ENCODE assay signal across 12 mouse cellular contexts in the genomic region with DNA sequence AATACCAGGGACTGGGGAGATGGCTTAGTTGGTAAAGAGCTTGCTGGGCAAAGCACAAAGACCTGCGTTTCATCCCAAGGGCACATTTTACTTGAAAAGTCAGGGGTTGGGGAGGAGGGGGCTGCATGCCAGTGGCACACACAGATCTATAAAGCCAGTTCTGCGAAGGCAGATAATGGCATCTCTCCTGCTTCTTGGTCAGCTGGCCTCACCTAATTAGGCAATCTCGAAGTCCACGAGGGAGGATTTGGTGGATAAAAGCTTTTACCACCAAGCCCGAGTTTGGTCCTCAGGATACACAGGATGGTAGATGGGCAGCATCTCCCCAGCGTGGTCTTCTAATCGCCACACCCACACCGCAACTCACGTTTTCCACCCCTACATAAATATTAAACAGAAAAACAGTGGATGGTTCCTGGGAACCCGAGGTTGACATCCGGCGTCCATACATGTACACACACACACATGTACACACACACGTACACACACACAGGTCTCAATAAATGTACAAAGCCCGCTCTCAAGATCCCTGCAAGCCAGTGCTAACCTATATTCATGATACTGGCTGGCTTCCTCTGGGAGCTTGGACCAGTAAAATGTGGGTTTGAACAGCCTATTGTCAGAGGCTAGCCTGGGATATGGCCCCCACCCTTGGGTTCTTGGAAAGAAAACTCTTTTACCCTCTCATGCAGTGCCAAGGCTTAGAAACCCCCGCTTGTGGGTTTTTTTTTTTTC. TPM values are rescaled to one million over a fixed set of nuclear protein-coding genes. Genes with fewer than 3 reads are reported as not detected.
DNase-seq lines count a peak whose midpoint lies in the region; ATAC-seq and TF ChIP-seq lines count a peak whose summit lies in the region.
"Had no signal": no experiment of that assay in that cellular context is flagged by ENCODE, and none has a peak within 500 bp of the region (broad histone marks: within the 10 kb centered on the region; RNA-seq: fewer than 3 reads in every experiment).

No protein-coding gene starts in this region.

- no peak overlapping the region for H3K4me3 ChIP-seq in intestine, embryonic 14.5 days (ENCODE audit: low read depth, low read length)
- H3K4me3 ChIP-seq in intestine, postnatal 0 days (ENCODE audit: low read depth, low read length): no peak overlapping the region
- H3K4me3 ChIP-seq in forebrain, embryonic 10.5 days: peak overlapping the region; percentile 81
- no peak overlapping the region for H3K4me3 ChIP-seq in intestine, embryonic 15.5 days (replicated peaks)
- no peak overlapping the region for H3K4me3 ChIP-seq in neural tube, embryonic 12.5 days

- no peak for DNase-seq in intestine, embryonic 14.5 days (ENCODE audit: low spot score)
- no peak for DNase-seq in forebrain, embryonic 10.5 days (ENCODE audit: extremely low spot score, low spot score)
- DNase-seq in adrenal gland, adult 2 months: no peak
- DNase-seq in retina, postnatal 1 day: no peak
- DNase-seq in gastrocnemius, postnatal 4 days (ENCODE audit: low spot score in 2 of 2): no peak
- DNase-seq: right cerebral cortex, postnatal 4 days; thymus, postnatal 25 days had no signal

- no peak for ATAC-seq in intestine, embryonic 14.5 days (replicated peaks; ENCODE audit: low FRiP score, low TSS enrichment, low read depth)
- no peak for ATAC-seq in intestine, postnatal 0 days
- no peak for ATAC-seq in intestine, embryonic 15.5 days
- ATAC-seq in neural tube, embryonic 12.5 days (ENCODE audit: low FRiP score, low read depth): no peak

- 93% methylated on average over 15 of the region's 15 CpGs for WGBS in intestine, embryonic 14.5 days
- WGBS in intestine, postnatal 0 days: 92% methylated on average over 15 of the region's 15 CpGs
- 91% methylated on average over 15 of the region's 15 CpGs for WGBS in forebrain, embryonic 10.5 days
- 92% methylated on average over 15 of the region's 15 CpGs for WGBS in intestine, embryonic 15.5 days
- WGBS in neural tube, embryonic 12.5 days: 91% methylated on average over 15 of the region's 15 CpGs

- peak overlapping the region; percentile 80 for H3K4me2 ChIP-seq in intestine, embryonic 14.5 days (ENCODE audit: low read length)
- H3K4me2 ChIP-seq in intestine, postnatal 0 days (replicated peaks; ENCODE audit: low read depth): no peak overlapping the region
- H3K4me2 ChIP-seq in intestine, embryonic 15.5 days (replicated peaks): peak overlapping the region; percentile 86
- peak overlapping the region; percentile 73 for H3K4me2 ChIP-seq in neural tube, embryonic 12.5 days (replicated peaks)

- 0 out of 2 replicates have a peak overlapping the region, but pooled peaks have one; percentile 11 for H3K9ac ChIP-seq in intestine, embryonic 14.5 days (ENCODE audit: low read length)
- no peak overlapping the region for H3K9ac ChIP-seq in intestine, postnatal 0 days (ENCODE audit: low read depth, low read length)
- H3K9ac ChIP-seq in intestine, embryonic 15.5 days: no peak overlapping the region
- H3K9ac ChIP-seq in neural tube, embryonic 12.5 days: no peak overlapping the region; the same call in 1 of the 2 replicates
- H3K9ac ChIP-seq: liver, embryonic 14.5 days had no signal

- H3K9me3 ChIP-seq in intestine, embryonic 14.5 days (ENCODE audit: control insufficient read depth, low read length): no peaks in the 10 kb centered on the region
- H3K9me3 ChIP-seq in intestine, postnatal 0 days (ENCODE audit: control insufficient read depth): no peaks in the 10 kb centered on the region
- H3K9me3 ChIP-seq in forebrain, embryonic 10.5 days: no peaks in the 10 kb centered on the region; the same call in 1 of the 2 replicates
- H3K9me3 ChIP-seq in intestine, embryonic 15.5 days: no peaks in the 10 kb centered on the region
- no peaks in the 10 kb centered on the region for H3K9me3 ChIP-seq in neural tube, embryonic 12.5 days

- H3K4me1 ChIP-seq in intestine, embryonic 14.5 days (replicated peaks; ENCODE audit: control insufficient read depth, insufficient read depth, low read length): no peaks in the 10 kb centered on the region; the same call in 1 of the 2 replicates
- H3K4me1 ChIP-seq in intestine, postnatal 0 days (replicated peaks; ENCODE audit: control insufficient read depth, insufficient read depth, low read length): 0 out of 2 replicates have a peak, but pooled peaks cover 3% of the 10 kb centered on the region
- peaks cover 29% of the 10 kb centered on the region for H3K4me1 ChIP-seq in forebrain, embryonic 10.5 days
- H3K4me1 ChIP-seq in intestine, embryonic 15.5 days (replicated peaks): 0 out of 2 replicates have a peak, but pooled peaks cover 9% of the 10 kb centered on the region
- H3K4me1 ChIP-seq in neural tube, embryonic 12.5 days: peaks cover 16% of the 10 kb centered on the region

- H3K27me3 ChIP-seq in intestine, embryonic 14.5 days (replicated peaks; ENCODE audit: control insufficient read depth, insufficient read depth, low read length): no peaks in the 10 kb centered on the region
- H3K27me3 ChIP-seq in intestine, postnatal 0 days (replicated peaks; ENCODE audit: control insufficient read depth, insufficient read depth, low read length): no peaks in the 10 kb centered on the region
- no peaks in the 10 kb centered on the region for H3K27me3 ChIP-seq in forebrain, embryonic 10.5 days (ENCODE audit: poor library complexity, severe bottlenecking)
- no peaks in the 10 kb centered on the region for H3K27me3 ChIP-seq in intestine, embryonic 15.5 days (replicated peaks)
- H3K27me3 ChIP-seq in neural tube, embryonic 12.5 days (replicated peaks): no peaks in the 10 kb centered on the region

- no peak for TF ChIP-seq CTCF in intestine, postnatal 0 days (IDR thresholded peaks at IDR 0.05; ENCODE audit: low read depth)

- H3K27ac ChIP-seq in intestine, embryonic 14.5 days (ENCODE audit: low read depth): no peak overlapping the region
- H3K27ac ChIP-seq in intestine, postnatal 0 days (ENCODE audit: low read depth, low read length): no peak overlapping the region
- H3K27ac ChIP-seq in forebrain, embryonic 10.5 days: no peak overlapping the region
- no peak overlapping the region for H3K27ac ChIP-seq in intestine, embryonic 15.5 days
- no peak overlapping the region for H3K27ac ChIP-seq in neural tube, embryonic 12.5 days
- H3K27ac ChIP-seq: liver, embryonic 14.5 days had no signal

- peaks cover 48% of the 10 kb centered on the region for H3K36me3 ChIP-seq in intestine, embryonic 14.5 days (ENCODE audit: control insufficient read depth, insufficient read depth, low read length)
- H3K36me3 ChIP-seq in intestine, postnatal 0 days (ENCODE audit: control insufficient read depth, insufficient read depth): peaks cover 32% of the 10 kb centered on the region
- peaks cover 65% of the 10 kb centered on the region for H3K36me3 ChIP-seq in forebrain, embryonic 10.5 days (replicated peaks)
- H3K36me3 ChIP-seq in intestine, embryonic 15.5 days: peaks cover 14% of the 10 kb centered on the region
- H3K36me3 ChIP-seq in neural tube, embryonic 12.5 days: peaks cover 48% of the 10 kb centered on the region

RNA-seq across cellular contexts. Expression of gene Zfp61, which starts 3.5 kb away (rescaled TPM):
- 24.7 and 31.8 TPM in 2 replicates for polyA plus RNA-seq in intestine, embryonic 14.5 days (2014; fragmentation: Nextera tagmentation; extraction: Ambion mirVana)
- 4.6 and 5.1 TPM in 2 replicates for polyA plus RNA-seq in intestine, postnatal 0 days (2015; fragmentation: Nextera tagmentation; extraction: Ambion mirVana)
- 39.6 and 41.9 TPM in 2 replicates for polyA plus RNA-seq in forebrain, embryonic 10.5 days (2016; fragmentation: Nextera tagmentation; extraction: Ambion mirVana)
- 23.6 and 24.6 TPM in 2 replicates for polyA plus RNA-seq in intestine, embryonic 15.5 days (2015; fragmentation: Nextera tagmentation; extraction: Ambion mirVana)
- polyA plus RNA-seq in neural tube, embryonic 12.5 days (2016; fragmentation: Nextera tagmentation; extraction: Ambion mirVana): 41.3 and 43.7 TPM in 2 replicates
- 1 to 10 TPM; 7.0 to 9.6 TPM for total RNA-seq in adrenal gland, adult 2 months (2021)
- 2.0 and 2.6 TPM in 2 replicates for polyA plus RNA-seq in adrenal gland, adult 2 months (2012; rRNA removed)
- 1 to 10 TPM; 8.7 to 8.9 TPM for total RNA-seq in gastrocnemius, postnatal 4 days (2021)

RNA-seq across cellular contexts. Expression of gene Zfp94, which starts 18.9 kb away (rescaled TPM):
- polyA plus RNA-seq in intestine, embryonic 14.5 days (2014; fragmentation: Nextera tagmentation; extraction: Ambion mirVana): 9.1 and 12.0 TPM in 2 replicates
- 3.1 and 3.2 TPM in 2 replicates for polyA plus RNA-seq in intestine, postnatal 0 days (2015; fragmentation: Nextera tagmentation; extraction: Ambion mirVana)
- polyA plus RNA-seq in forebrain, embryonic 10.5 days (2016; fragmentation: Nextera tagmentation; extraction: Ambion mirVana): 12.9 and 13.2 TPM in 2 replicates
- 6.0 and 7.5 TPM in 2 replicates for polyA plus RNA-seq in intestine, embryonic 15.5 days (2015; fragmentation: Nextera tagmentation; extraction: Ambion mirVana)
- 16.3 and 18.4 TPM in 2 replicates for polyA plus RNA-seq in neural tube, embryonic 12.5 days (2016; fragmentation: Nextera tagmentation; extraction: Ambion mirVana)
- total RNA-seq in adrenal gland, adult 2 months (2021): 1 to 10 TPM; 3.1 to 5.5 TPM
- 4.3 and 4.6 TPM in 2 replicates for polyA plus RNA-seq in adrenal gland, adult 2 months (2012; rRNA removed)
- 1 to 10 TPM; 4.0 to 4.2 TPM for total RNA-seq in gastrocnemius, postnatal 4 days (2021)

RNA-seq across cellular contexts. Expression of gene Zfp93, which starts 27.3 kb away (rescaled TPM):
- polyA plus RNA-seq in intestine, embryonic 14.5 days (2014; fragmentation: Nextera tagmentation; extraction: Ambion mirVana): 7.4 and 8.1 TPM in 2 replicates
- 2.2 and 3.2 TPM in 2 replicates for polyA plus RNA-seq in intestine, postnatal 0 days (2015; fragmentation: Nextera tagmentation; extraction: Ambion mirVana)
- 7.1 and 9.6 TPM in 2 replicates for polyA plus RNA-seq in forebrain, embryonic 10.5 days (2016; fragmentation: Nextera tagmentation; extraction: Ambion mirVana)
- polyA plus RNA-seq in intestine, embryonic 15.5 days (2015; fragmentation: Nextera tagmentation; extraction: Ambion mirVana): 5.4 and 6.1 TPM in 2 replicates
- polyA plus RNA-seq in neural tube, embryonic 12.5 days (2016; fragmentation: Nextera tagmentation; extraction: Ambion mirVana): 7.1 and 7.2 TPM in 2 replicates
- total RNA-seq in adrenal gland, adult 2 months (2021): 1 to 10 TPM; 4.1 to 4.3 TPM
- polyA plus RNA-seq in adrenal gland, adult 2 months (2012; rRNA removed): 1.1 and 1.3 TPM in 2 replicates
- total RNA-seq in gastrocnemius, postnatal 4 days (2021): 1 to 10 TPM; 3.9 to 5.5 TPM

RNA-seq across cellular contexts. Expression of gene Tescl, which starts 36.2 kb away (rescaled TPM):
- polyA plus RNA-seq in intestine, embryonic 14.5 days (2014; fragmentation: Nextera tagmentation; extraction: Ambion mirVana): not detected in 2 replicates
- 0.18 TPM in 1 of 2 replicates, not detected in the other for polyA plus RNA-seq in intestine, postnatal 0 days (2015; fragmentation: Nextera tagmentation; extraction: Ambion mirVana)
- 0.17 TPM in 1 of 2 replicates, not detected in the other for polyA plus RNA-seq in forebrain, embryonic 10.5 days (2016; fragmentation: Nextera tagmentation; extraction: Ambion mirVana)
- polyA plus RNA-seq in intestine, embryonic 15.5 days (2015; fragmentation: Nextera tagmentation; extraction: Ambion mirVana): 0.18 and 0.27 TPM in 2 replicates
- polyA plus RNA-seq in neural tube, embryonic 12.5 days (2016; fragmentation: Nextera tagmentation; extraction: Ambion mirVana): not detected in 2 replicates
- 1 to 10 TPM in 1 of 2 experiments, under 1 TPM in 1; 0.58 to 1.2 TPM for total RNA-seq in adrenal gland, adult 2 months (2021)
- 1.2 and 1.8 TPM in 2 replicates for polyA plus RNA-seq in adrenal gland, adult 2 months (2012; rRNA removed)
- total RNA-seq in gastrocnemius, postnatal 4 days (2021): under 1 TPM in 1 of 2 experiments, not detected in 1; 0.31 TPM
- polyA plus RNA-seq: heart, embryonic 14.5 days; liver, embryonic 14.5 days had no signal

RNA-seq across cellular contexts. Expression of gene Zfp108, which starts 42.9 kb away (rescaled TPM):
- polyA plus RNA-seq in intestine, embryonic 14.5 days (2014; fragmentation: Nextera tagmentation; extraction: Ambion mirVana): 3.4 and 3.8 TPM in 2 replicates
- 0.86 and 0.98 TPM in 2 replicates for polyA plus RNA-seq in intestine, postnatal 0 days (2015; fragmentation: Nextera tagmentation; extraction: Ambion mirVana)
- 2.2 and 2.7 TPM in 2 replicates for polyA plus RNA-seq in forebrain, embryonic 10.5 days (2016; fragmentation: Nextera tagmentation; extraction: Ambion mirVana)
- polyA plus RNA-seq in intestine, embryonic 15.5 days (2015; fragmentation: Nextera tagmentation; extraction: Ambion mirVana): 2.8 and 3.1 TPM in 2 replicates
- 3.3 and 3.7 TPM in 2 replicates for polyA plus RNA-seq in neural tube, embryonic 12.5 days (2016; fragmentation: Nextera tagmentation; extraction: Ambion mirVana)
- total RNA-seq in adrenal gland, adult 2 months (2021): 1 to 10 TPM; 2.2 to 3.7 TPM
- polyA plus RNA-seq in adrenal gland, adult 2 months (2012; rRNA removed): 0.35 and 0.44 TPM in 2 replicates
- 1 to 10 TPM; 2.1 to 2.2 TPM for total RNA-seq in gastrocnemius, postnatal 4 days (2021)
